Comparison of ENCODE assay signal across 8 mouse cellular contexts in genomic region chr19:41743396-41743795, GRCm38 (mm10). TPM values are rescaled to one million over a fixed set of nuclear protein-coding genes. Genes with fewer than 3 reads are reported as not detected.
DNase-seq lines count a peak whose midpoint lies in the region; ATAC-seq lines count a peak whose summit lies in the region.

Gene Slit1, minus strand, starts transcription at chr19:41743665.

- peak within 1 kb of the TSS; percentile 92 for H3K4me2 ChIP-seq in midbrain, embryonic 13.5 days (replicated peaks)

- H3K9ac ChIP-seq in midbrain, embryonic 13.5 days (replicated peaks), result peak within 1 kb of the TSS; percentile 84

- peak; percentile 6 for DNase-seq in adrenal gland, adult 2 months
- no peak for DNase-seq in adrenal gland, postnatal 4 days (ENCODE audit: low spot score in 2 of 2)
- peak; percentile 56 to 74 for DNase-seq in layer of hippocampus, adult 8-10 months (ENCODE audit: low spot score in 2 of 2)
- DNase-seq in adipocyte (ENCODE audit: low spot score), result no peak

- H3K27me3 ChIP-seq in megakaryocyte, embryonic 14.5 days (replicated peaks), result peaks cover 97% of the 10 kb centered on the region
- H3K27me3 ChIP-seq in midbrain, embryonic 13.5 days, result peaks cover 35% of the 10 kb centered on the region

- ATAC-seq in megakaryocyte, adult 5-6 weeks (ENCODE audit: poor library complexity, severe bottlenecking), result no peak
- peak; percentile 38 for ATAC-seq in midbrain, embryonic 13.5 days
- ATAC-seq in cerebellum, adult (ENCODE audit: insufficient number of reproducible peaks, low FRiP score, low TSS enrichment), result no peak

- no peaks in the 10 kb centered on the region for H3K36me3 ChIP-seq in megakaryocyte, embryonic 14.5 days (replicated peaks; ENCODE audit: low read length)
- no peaks in the 10 kb centered on the region for H3K36me3 ChIP-seq in midbrain, embryonic 13.5 days

- H3K27ac ChIP-seq in midbrain, embryonic 13.5 days, result peak within 1 kb of the TSS; percentile 68

- H3K4me1 ChIP-seq in megakaryocyte, embryonic 14.5 days, result peaks cover 8% of the 10 kb centered on the region
- peaks cover 92% of the 10 kb centered on the region for H3K4me1 ChIP-seq in midbrain, embryonic 13.5 days (replicated peaks)

- peaks cover 11% of the 10 kb centered on the region for H3K9me3 ChIP-seq in megakaryocyte, embryonic 14.5 days
- no peaks in the 10 kb centered on the region for H3K9me3 ChIP-seq in midbrain, embryonic 13.5 days

- under 1% methylated on average over 44 of the region's 44 CpGs for WGBS in midbrain, embryonic 13.5 days

- H3K4me3 ChIP-seq in megakaryocyte, embryonic 14.5 days (replicated peaks), result peak within 1 kb of the TSS; percentile 75
- H3K4me3 ChIP-seq in midbrain, embryonic 13.5 days (replicated peaks), result peak within 1 kb of the TSS; percentile 68

RNA-seq across cellular contexts. Expression of gene Slit1, which starts in this region (rescaled TPM):
- total RNA-seq in adrenal gland, adult 2 months (2021), result 10 to 100 TPM in 1 of 2 experiments, 1 to 10 TPM in 1; 2.9 to 18.1 TPM
- 11.9 and 17.9 TPM in 2 replicates for polyA plus RNA-seq in adrenal gland, adult 2 months (2012; rRNA removed)
- 1 to 10 TPM; 7.1 to 8.3 TPM for total RNA-seq in adrenal gland, postnatal 4 days (2021)
- polyA plus RNA-seq in megakaryocyte, embryonic 14.5 days (2012; ENCODE audit: insufficient read depth, low replicate concordance), result 0.34 TPM in 1 of 2 replicates, not detected in the other
- 0.05 and 0.29 TPM in 2 replicates for total RNA-seq in megakaryocyte, adult 5-6 weeks (2015)
- total RNA-seq in megakaryocyte, adult 5-6 weeks (2017), result not detected in 2 replicates
- 100 to 1,000 TPM; 184 to 232 (median 208) TPM for total RNA-seq in layer of hippocampus, adult 8-10 months (2022)
- 13.2 and 23.8 TPM in 2 replicates for polyA plus RNA-seq in midbrain, embryonic 13.5 days (2015; fragmentation: Nextera tagmentation; extraction: Ambion mirVana)

Comparison
In these comparisons a context has a peak if more than half of its experiments do, and no peak if none do; other contexts are left out.
1. RNA of gene Slit1 (total RNA-seq): 184 to 232 TPM in layer of hippocampus, adult 8-10 months; 2.9 to 18.1 TPM in adrenal gland, adult 2 months, 7.1 to 8.3 TPM in adrenal gland, postnatal 4 days and 0.05 to 0.29 TPM in megakaryocyte, adult 5-6 weeks; every median in the first group is over 4 times any median in the second.
2. DNase-seq: peak in adrenal gland, adult 2 months (single experiment) and layer of hippocampus, adult 8-10 months (2 of 2); none in adrenal gland, postnatal 4 days (0 of 2) and adipocyte (single experiment).